Mouse (Mus musculus): ENCODE results near the gene Setd5. TPM values are rescaled to one million over a fixed set of nuclear protein-coding genes. Genes with fewer than 3 reads are reported as not detected.

Gene Setd5
- polyA plus RNA-seq, 1 experiment from 2014 or later = 69.1 TPM

- H3K4me1 ChIP-seq = peaks cover 16% of the 10 kb centered on the region
- no peak overlapping the region for H3K9ac ChIP-seq (replicated peaks)
- whole genome bisulfite sequencing = 87% methylated on average over 8 of the region's 8 CpGs
- H3K36me3 ChIP-seq = peaks cover 9% of the 10 kb centered on the region; the same call in 1 of the 2 replicates
- no peak overlapping the region for H3K4me3 ChIP-seq
- no peak for ATAC-seq (ENCODE audit: low FRiP score, low read depth)
- no peaks in the 10 kb centered on the region for H3K9me3 ChIP-seq
- H3K4me2 ChIP-seq (replicated peaks) = no peak overlapping the region
- H3K27me3 ChIP-seq = no peaks in the 10 kb centered on the region
- no peak overlapping the region for H3K27ac ChIP-seq (replicated peaks)
These were observed 99.4 kb downstream of the Setd5 start for GRCm38 (mm10) chr6:113176613-113177012.

- Histone ChIP-seq H3K27me3 (no peaks in the 10 kb centered on the region), H3K36me3 (peaks cover 9% of the 10 kb centered on the region; the same call in 1 of the 2 replicates), H3K9ac (replicated peaks) (peak overlapping the region; percentile 33; the same call in 1 of the 2 replicates), H3K4me1 (peaks cover 16% of the 10 kb centered on the region), H3K9me3 (no peaks in the 10 kb centered on the region), H3K27ac (replicated peaks) (peak overlapping the region; percentile 70), H3K4me3 (peak overlapping the region; percentile 9; the same call in 1 of the 2 replicates), H3K4me2 (replicated peaks) (peak overlapping the region; percentile 38)
- WGBS = 17% methylated on average over 14 of the region's 14 CpGs
- ATAC-seq (ENCODE audit: low FRiP score, low read depth) = peak; percentile 82
These were observed 101.4 kb downstream of the Setd5 start for GRCm38 (mm10) chr6:113178286-113179194.

GRCm38 (mm10) chr6:113179195-113179733 lies 102.1 kb downstream of the Setd5 start:
- WGBS = 30% methylated on average over 4 of the region's 4 CpGs
- peak overlapping the region; percentile 33; the same call in 1 of the 2 replicates for H3K9ac ChIP-seq (replicated peaks)
- H3K27me3 ChIP-seq = no peaks in the 10 kb centered on the region
- H3K4me3 ChIP-seq = no peak overlapping the region
- H3K36me3 ChIP-seq = peaks cover 9% of the 10 kb centered on the region; the same call in 1 of the 2 replicates
- peak overlapping the region; percentile 70 for H3K27ac ChIP-seq (replicated peaks)
- H3K4me2 ChIP-seq (replicated peaks) = peak overlapping the region; percentile 38
- no peaks in the 10 kb centered on the region for H3K9me3 ChIP-seq
- ATAC-seq (ENCODE audit: low FRiP score, low read depth) = peak; percentile 57
- H3K4me1 ChIP-seq = peaks cover 16% of the 10 kb centered on the region

- Histone ChIP-seq H3K9ac (replicated peaks) (no peak overlapping the region), H3K36me3 (peaks cover 13% of the 10 kb centered on the region; the same call in 1 of the 2 replicates), H3K27me3 (no peaks in the 10 kb centered on the region), H3K4me3 (no peak overlapping the region), H3K4me2 (replicated peaks) (no peak overlapping the region), H3K4me1 (peaks cover 8% of the 10 kb centered on the region; the same call in 1 of the 2 replicates), H3K9me3 (no peaks in the 10 kb centered on the region), H3K27ac (replicated peaks) (no peak overlapping the region)
- no peak for ATAC-seq (ENCODE audit: low FRiP score, low read depth)
- WGBS = 78% methylated on average over 9 of the region's 9 CpGs
These were observed 107.0 kb downstream of the Setd5 start for GRCm38 (mm10) chr6:113184163-113184562.

GRCm38 (mm10) chr6:113184866-113185525 lies 107.8 kb downstream of the Setd5 start:
- ATAC-seq (ENCODE audit: low FRiP score, low read depth) = no peak
- no peak overlapping the region for H3K27ac ChIP-seq (replicated peaks)
- no peaks in the 10 kb centered on the region for H3K4me1 ChIP-seq
- H3K9ac ChIP-seq (replicated peaks) = no peak overlapping the region
- peaks cover 13% of the 10 kb centered on the region; the same call in 1 of the 2 replicates for H3K36me3 ChIP-seq
- no peak overlapping the region for H3K4me2 ChIP-seq (replicated peaks)
- no peaks in the 10 kb centered on the region for H3K27me3 ChIP-seq
- no peaks in the 10 kb centered on the region for H3K9me3 ChIP-seq
- 84% methylated on average over 21 of the region's 21 CpGs for WGBS
- no peak overlapping the region for H3K4me3 ChIP-seq

GRCm38 (mm10) chr6:113193765-113194460 lies 116.7 kb downstream of the Setd5 start:
- WGBS = 3% methylated on average over 46 of the region's 46 CpGs
- peak overlapping the region; percentile 84 for H3K4me3 ChIP-seq
- peaks cover 27% of the 10 kb centered on the region for H3K4me1 ChIP-seq
- peaks cover 19% of the 10 kb centered on the region for H3K27me3 ChIP-seq
- H3K4me2 ChIP-seq (replicated peaks) = peak overlapping the region; percentile 88
- 0 out of 2 replicates have a peak, but pooled peaks cover 6% of the 10 kb centered on the region for H3K36me3 ChIP-seq
- peak overlapping the region; percentile 85 for H3K9ac ChIP-seq (replicated peaks)
- H3K27ac ChIP-seq (replicated peaks) = no peak overlapping the region
- H3K9me3 ChIP-seq = no peaks in the 10 kb centered on the region
- ATAC-seq (ENCODE audit: low FRiP score, low read depth) = peak; percentile 53

GRCm38 (mm10) chr6:113194517-113194840 lies 117.3 kb downstream of the Setd5 start:
- ATAC-seq (ENCODE audit: low FRiP score, low read depth) = no peak; the same call in 1 of the 2 replicates
- whole genome bisulfite sequencing = 2% methylated on average over 5 of the region's 5 CpGs

GRCm38 (mm10) chr6:113194841-113195595 lies 117.9 kb downstream of the Setd5 start, which contains the start of gene Lhfpl4:
Gene Lhfpl4, minus strand, starts transcription at chr6:113195384.
- H3K27ac ChIP-seq (replicated peaks) = peak within 1 kb of the TSS; percentile 68
- no peaks in the 10 kb centered on the region for H3K9me3 ChIP-seq
- H3K27me3 ChIP-seq = peaks cover 19% of the 10 kb centered on the region
- H3K9ac ChIP-seq (replicated peaks) = peak within 1 kb of the TSS; percentile 85
- H3K4me1 ChIP-seq = peaks cover 27% of the 10 kb centered on the region
- peak within 1 kb of the TSS; percentile 88 for H3K4me2 ChIP-seq (replicated peaks)
- H3K36me3 ChIP-seq = 0 out of 2 replicates have a peak, but pooled peaks cover 6% of the 10 kb centered on the region
- peak; percentile 89 for ATAC-seq (ENCODE audit: low FRiP score, low read depth)
- WGBS = under 1% methylated on average over 48 of the region's 66 CpGs
- peak within 1 kb of the TSS; percentile 84 for H3K4me3 ChIP-seq

More at GRCm38 (mm10) chr6:113194517-113194840, 117.3 kb downstream of the Setd5 start:
- no peaks in the 10 kb centered on the region for H3K9me3 ChIP-seq
- peak overlapping the region; percentile 85 for H3K9ac ChIP-seq (replicated peaks)
- H3K27ac ChIP-seq (replicated peaks) = peak overlapping the region; percentile 68; the same call in 1 of the 2 replicates
- peak overlapping the region; percentile 88 for H3K4me2 ChIP-seq (replicated peaks)
- peaks cover 27% of the 10 kb centered on the region for H3K4me1 ChIP-seq
- peak overlapping the region; percentile 84 for H3K4me3 ChIP-seq
- H3K27me3 ChIP-seq = peaks cover 19% of the 10 kb centered on the region
- H3K36me3 ChIP-seq = 0 out of 2 replicates have a peak, but pooled peaks cover 6% of the 10 kb centered on the region

- WGBS = 8% methylated on average over 9 of the region's 9 CpGs
These were observed 118.4 kb downstream of the Setd5 start for GRCm38 (mm10) chr6:113195596-113195992.

More at GRCm38 (mm10) chr6:113195596-113195992, 118.4 kb downstream of the Setd5 start:
- H3K9ac ChIP-seq (replicated peaks) = peak overlapping the region; percentile 85
- peaks cover 27% of the 10 kb centered on the region for H3K4me1 ChIP-seq
- peaks cover 19% of the 10 kb centered on the region for H3K27me3 ChIP-seq
- ATAC-seq (ENCODE audit: low FRiP score, low read depth) = no peak
- H3K4me2 ChIP-seq (replicated peaks) = peak overlapping the region; percentile 88
- peak overlapping the region; percentile 68 for H3K27ac ChIP-seq (replicated peaks)
- H3K9me3 ChIP-seq = no peaks in the 10 kb centered on the region
- peak overlapping the region; percentile 84 for H3K4me3 ChIP-seq
- H3K36me3 ChIP-seq = 0 out of 2 replicates have a peak, but pooled peaks cover 6% of the 10 kb centered on the region

Measured in midbrain, embryonic 12.5 days (tissue).